Mouse (Mus musculus) kidney, adult 9 months (tissue): ENCODE data around the gene Mapk1ip1.
A peak's percentile ranks its signal among the peaks of the same experiment; 100 is the strongest.

Source experiments
- DNase-seq: peaks from one replicate; pipeline ENCODE4 v3.0.0; 2022

The Mapk1ip1 gene

GRCm38 (mm10) chr7:138845544-138846391 lies at the start of gene Mapk1ip1, which contains the start of gene Ppp2r2d:
Mapk1ip1 (minus strand) TSS chr7:138846273.
Ppp2r2d (plus strand) TSS chr7:138846079.
- peak; percentile 97 for DNase-seq

GRCm38 (mm10) chr7:138885365-138886289 lies 39.6 kb upstream of the Mapk1ip1 start:
- no peak for DNase-seq

- no peak for DNase-seq
Observed at GRCm38 (mm10) chr7:138883724-138884123, 37.7 kb upstream of the Mapk1ip1 start.

- DNase-seq: no peak
Observed at GRCm38 (mm10) chr7:138875031-138875430, 29.0 kb upstream of the Mapk1ip1 start.

GRCm38 (mm10) chr7:138872956-138873355 lies 26.9 kb upstream of the Mapk1ip1 start:
- peak; percentile 71 for DNase-seq

- DNase-seq: no peak
Observed at GRCm38 (mm10) chr7:138868316-138868715, 22.2 kb upstream of the Mapk1ip1 start.

GRCm38 (mm10) chr7:138867286-138867685 lies 21.2 kb upstream of the Mapk1ip1 start:
- DNase-seq: no peak

GRCm38 (mm10) chr7:138864776-138865175 lies 18.7 kb upstream of the Mapk1ip1 start:
- DNase-seq: no peak

GRCm38 (mm10) chr7:138863950-138864572 lies 18.0 kb upstream of the Mapk1ip1 start:
- DNase-seq: no peak

GRCm38 (mm10) chr7:138856670-138857069 lies 10.6 kb upstream of the Mapk1ip1 start:
- DNase-seq: no peak

- no peak for DNase-seq
Observed at GRCm38 (mm10) chr7:138854201-138854600, 8.1 kb upstream of the Mapk1ip1 start.

GRCm38 (mm10) chr7:138853417-138854031 lies 7.5 kb upstream of the Mapk1ip1 start:
- peak; percentile 39 for DNase-seq

- no peak for DNase-seq
Observed at GRCm38 (mm10) chr7:138850083-138850482, 4.0 kb upstream of the Mapk1ip1 start.

GRCm38 (mm10) chr7:138848028-138848920 lies 2.2 kb upstream of the Mapk1ip1 start:
- no peak for DNase-seq

- DNase-seq: no peak
Observed at GRCm38 (mm10) chr7:138847316-138848027, 1.4 kb upstream of the Mapk1ip1 start.

- no peak for DNase-seq
Observed at GRCm38 (mm10) chr7:138846502-138846991, 474 bp upstream of the Mapk1ip1 start.

GRCm38 (mm10) chr7:138845111-138845510 lies 962 bp downstream of the Mapk1ip1 start:
- no peak for DNase-seq

GRCm38 (mm10) chr7:138843421-138843820 lies 2.7 kb downstream of the Mapk1ip1 start:
- no peak for DNase-seq

GRCm38 (mm10) chr7:138841436-138842151 lies 4.5 kb downstream of the Mapk1ip1 start:
- peak; percentile 11 for DNase-seq

- peak; percentile 88 for DNase-seq
Observed at GRCm38 (mm10) chr7:138840594-138841021, 5.5 kb downstream of the Mapk1ip1 start.
